Mouse (Mus musculus) megakaryocyte, embryonic 14.5 days (primary cell): ENCODE results near the gene Gtf2ird1.

ENCODE experiments used
- FLI1 ChIP-seq: IDR thresholded peaks from 2 replicates; pipeline ENCODE4 v1.6.1; 2012; ENCODE audit warnings: low read length, inconsistent platforms, mixed read lengths
- GATA1 ChIP-seq: IDR thresholded peaks from 3 replicates; pipeline ENCODE4 v1.6.1; 2012; ENCODE audit warnings: mixed read lengths, low read length, inconsistent platforms, borderline replicate concordance

DNA sequence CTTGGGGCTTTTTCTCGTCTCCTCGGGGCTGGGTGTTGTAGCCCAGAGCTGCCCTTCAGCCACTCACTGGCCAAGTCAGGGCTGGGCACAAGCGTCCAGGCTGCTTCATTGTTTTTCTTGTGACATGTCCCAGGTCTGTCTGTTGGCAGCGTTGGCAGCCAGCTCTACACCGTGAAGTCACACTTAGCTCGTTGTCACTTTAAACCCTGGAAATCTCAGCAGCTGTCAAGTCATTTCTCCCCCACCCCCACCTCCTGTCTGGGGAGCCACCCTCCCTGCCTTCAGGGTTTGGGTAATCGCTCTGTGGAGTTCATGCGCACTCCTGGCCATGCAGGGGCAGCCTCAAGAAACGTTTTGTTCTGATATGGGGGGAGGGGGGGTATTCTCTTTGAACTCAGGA, 60.0 kb downstream of the Gtf2ird1 start:
- TF ChIP-seq GATA1 (no peak), FLI1 (no peak)
